Mouse (Mus musculus) spleen, postnatal 4 days (tissue): ENCODE measurements around the gene Rps6kl1.
"Not testable (repeated sequence)": the region's sequence is repeated elsewhere in the genome, so short reads cannot be mapped to it uniquely, and the experiment has no call there.

Experiments used
- DNase-seq, 2 experiments: peaks; one replicate each; pipeline ENCODE4 v3.0.0; 2022; ENCODE audit warnings: low spot score in 2 of 2

The Rps6kl1 gene

DNA sequence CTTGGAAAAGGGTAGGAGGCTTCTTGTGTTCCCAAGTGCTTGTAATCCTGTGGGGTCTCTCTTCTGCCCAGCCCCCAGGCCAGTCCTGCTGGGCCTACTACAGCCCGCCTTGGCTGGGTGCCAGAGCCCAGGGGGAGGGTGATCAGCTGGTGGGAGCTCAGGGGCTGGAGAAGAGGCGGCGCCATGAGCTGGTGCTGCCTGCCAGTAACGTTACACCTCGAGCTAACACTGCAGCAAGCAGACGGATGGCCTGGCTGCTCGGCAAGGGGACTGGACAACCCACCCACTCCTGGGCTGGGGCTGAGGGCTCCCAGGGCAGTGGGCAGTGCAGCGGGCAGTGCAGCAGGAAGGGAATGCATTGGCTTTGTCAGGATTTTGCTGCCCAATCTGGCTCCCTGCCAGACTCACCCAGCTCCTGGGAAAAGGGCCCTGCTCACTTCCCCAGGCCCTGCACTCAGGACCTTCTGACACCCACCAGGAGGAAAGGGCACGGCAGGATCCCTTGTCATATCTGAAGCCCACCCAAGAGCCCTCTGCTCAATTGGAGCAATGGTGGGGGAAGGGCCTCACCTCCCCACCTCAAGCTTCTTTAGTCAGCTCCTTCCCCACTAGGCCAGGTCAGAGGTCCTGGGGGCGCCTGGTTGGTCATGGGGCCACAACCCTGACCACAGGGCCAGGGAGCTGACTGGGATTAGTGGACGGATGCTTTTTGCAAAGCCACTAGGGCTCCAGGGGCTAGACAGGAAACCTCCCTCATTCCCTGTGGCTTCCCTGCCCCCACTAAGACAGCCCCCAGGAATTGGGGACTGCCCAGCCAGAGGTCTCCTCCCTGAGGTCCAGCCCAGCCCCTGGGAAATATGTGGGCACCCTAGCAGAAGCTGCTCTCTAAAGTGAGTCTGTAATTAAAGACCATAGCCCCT is 25.1 kb upstream of the Rps6kl1 start:
- DNase-seq = peak in 1 of 2 experiments; percentile 60

DNA sequence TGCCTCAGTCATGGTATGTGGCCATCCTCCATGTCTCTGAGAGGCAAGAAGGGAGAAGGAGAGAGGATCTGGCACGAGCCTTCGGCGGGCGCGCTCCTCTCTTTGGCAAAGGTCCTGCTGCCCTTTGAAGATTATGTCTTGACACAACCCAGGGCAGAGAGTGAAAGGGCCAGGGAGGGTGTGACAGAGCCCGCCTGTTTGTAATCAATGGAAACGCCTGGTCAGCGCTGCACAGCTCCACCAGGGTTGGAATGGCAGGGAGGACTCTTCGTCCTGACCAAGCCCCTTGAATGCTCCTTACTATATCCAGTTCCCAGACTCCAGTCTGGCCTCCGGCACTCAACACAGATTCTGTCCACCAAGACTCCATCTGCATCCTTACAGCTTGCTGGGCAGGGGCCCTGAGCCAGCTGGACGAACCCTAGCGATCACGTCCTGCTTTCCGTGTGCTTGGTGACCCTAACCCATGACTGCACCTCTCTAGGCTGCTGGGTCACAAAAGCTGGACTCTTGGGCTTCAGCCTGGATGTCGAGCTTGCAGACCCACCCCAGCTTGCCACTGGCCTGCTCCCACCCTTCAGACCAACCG is 24.1 kb upstream of the Rps6kl1 start:
- no peak for DNase-seq

DNA sequence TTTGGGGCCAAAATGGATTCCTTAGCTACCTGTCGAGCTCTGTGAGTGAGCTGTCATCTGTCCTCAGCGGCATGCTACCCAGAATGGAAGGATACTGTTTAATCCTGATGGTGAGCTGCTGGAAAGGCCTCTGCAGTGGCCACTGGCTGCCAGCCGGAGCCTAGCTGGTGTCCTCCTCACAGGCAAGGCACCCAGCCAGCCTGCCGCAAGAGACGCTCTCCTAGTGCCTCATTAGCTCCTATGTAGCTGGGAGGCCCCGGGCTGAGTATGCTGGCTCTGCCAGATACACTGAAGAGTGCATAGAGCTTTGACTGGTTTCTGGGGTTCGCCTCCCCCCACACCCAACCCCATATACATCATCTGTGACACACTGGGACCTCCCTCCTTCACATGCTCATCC is 23.0 kb upstream of the Rps6kl1 start:
- DNase-seq = no peak

DNA sequence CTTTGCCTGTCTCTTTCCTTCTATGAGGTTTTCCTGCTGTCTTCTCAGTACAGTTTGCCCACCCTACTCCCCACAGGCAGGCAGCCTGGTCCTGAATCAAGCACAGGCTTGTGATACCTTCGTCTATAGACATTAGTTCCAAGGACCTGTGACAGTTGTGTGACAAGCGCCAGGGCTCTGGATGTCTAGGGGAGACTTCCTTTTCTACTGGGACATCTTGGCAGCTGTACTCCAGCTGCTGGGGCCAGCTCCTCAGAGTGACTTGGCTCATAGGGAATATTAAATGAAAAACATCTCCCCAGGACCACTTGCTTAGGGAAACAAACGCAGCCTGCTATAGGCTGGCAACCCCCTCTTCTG is 19.9 kb upstream of the Rps6kl1 start:
- DNase-seq = no peak

DNA sequence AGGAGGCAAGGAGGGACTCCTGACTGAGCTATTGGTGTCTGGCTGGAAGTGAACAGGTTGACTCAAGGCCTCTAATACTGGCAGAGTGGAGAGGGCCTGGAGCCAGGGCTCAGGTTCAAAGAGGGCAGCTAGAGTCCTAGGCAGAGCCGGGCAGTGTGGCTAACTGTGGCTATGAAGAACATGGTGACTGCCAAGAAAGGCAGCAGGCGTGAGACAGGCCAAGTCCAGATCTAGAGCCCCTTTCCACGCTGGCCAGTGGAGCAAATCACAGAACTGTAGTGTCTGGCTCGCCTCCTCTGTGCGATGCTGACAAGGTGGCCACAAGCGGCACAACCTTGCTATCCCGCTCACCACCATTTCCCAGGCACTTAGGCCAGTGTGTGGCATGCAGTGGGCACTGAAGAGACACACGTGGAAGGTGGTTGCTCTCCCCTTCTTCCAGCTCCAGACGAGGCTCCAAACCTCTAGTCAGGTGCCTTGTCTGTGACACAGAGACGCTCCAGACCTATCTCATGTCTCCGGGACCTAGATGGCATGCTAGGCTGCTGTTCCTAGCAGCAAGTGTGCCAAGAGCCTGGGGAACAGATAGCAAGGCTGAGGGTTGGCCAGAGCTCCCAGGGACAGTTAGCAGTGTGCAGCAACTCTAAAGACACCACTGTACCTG is 19.4 kb upstream of the Rps6kl1 start:
- no peak for DNase-seq

DNA sequence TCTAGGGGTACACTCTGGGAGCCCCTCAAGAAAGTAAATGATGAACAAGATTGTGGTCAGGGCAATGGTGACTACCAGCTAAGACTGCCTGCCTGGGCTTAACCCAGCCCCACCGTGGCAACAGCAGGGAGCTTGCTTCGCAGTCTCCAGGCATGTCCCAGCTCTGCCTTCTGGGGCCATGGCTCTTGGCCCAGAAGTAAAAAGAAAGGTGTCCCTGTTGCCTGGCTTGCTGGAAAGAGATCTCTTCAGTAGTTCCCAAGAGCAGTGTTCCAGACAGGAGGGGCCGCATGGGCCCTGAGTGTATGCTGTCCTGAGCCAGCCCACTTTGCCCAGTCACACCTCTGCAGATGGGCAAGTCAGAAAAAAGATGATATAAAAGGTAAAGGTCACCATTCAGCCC is 18.8 kb upstream of the Rps6kl1 start:
- no peak for DNase-seq

DNA sequence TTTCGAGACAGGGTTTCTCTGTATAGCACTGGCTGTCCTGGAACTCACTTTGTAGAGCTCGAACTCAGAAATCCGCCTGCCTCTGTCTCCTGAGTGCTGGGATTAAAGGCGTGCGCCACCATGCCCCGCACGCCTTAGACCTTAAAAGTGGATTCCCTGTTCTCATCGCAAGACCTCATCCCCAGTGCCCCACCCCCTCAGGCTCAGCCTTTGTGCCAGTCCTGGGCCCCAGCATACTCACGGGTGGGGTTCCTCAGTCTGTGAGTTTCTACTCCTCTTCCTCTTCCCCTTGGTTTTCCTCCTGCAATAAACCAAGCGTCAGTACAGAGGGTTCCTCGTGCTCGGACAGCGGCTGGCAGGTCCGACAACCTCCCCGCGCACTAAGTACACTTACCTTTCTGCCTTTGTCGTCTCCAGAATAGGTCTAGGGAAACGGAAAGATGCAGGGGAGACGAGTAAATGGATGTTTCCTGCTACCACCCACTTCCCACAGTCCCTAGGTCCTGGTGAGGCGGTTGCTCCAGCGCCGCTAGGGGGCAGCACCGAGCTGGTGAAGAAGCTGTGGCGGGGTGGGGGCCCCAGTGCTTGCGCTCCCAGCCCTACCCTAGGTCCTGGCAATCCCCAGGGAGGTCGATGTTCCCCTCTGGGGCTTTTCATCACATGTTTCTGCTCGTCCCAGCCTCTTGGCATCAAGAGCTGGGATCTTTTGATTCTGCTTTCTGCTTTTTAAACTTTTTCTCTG is 18.2 kb upstream of the Rps6kl1 start:
- DNase-seq = peak; percentile 80 to 95

DNA sequence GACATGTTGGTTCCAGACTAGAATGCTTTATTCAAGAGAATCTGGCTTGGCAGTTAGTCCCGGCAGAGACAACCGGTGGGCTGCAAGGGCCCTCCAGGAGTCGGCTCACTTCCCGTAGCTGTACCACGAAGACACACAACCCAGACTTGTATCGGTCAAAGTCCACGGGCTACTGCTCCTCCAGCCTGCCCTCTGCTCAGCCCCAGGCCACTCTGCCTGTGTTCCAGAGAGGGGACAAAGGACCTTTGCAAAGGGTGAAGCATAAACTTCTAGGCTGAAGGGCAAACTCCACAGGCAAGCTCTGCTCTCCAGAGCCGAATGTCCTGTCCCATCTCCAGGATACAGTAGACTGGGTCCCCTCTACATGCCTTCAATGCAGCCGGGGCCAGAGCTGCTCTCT is 15.6 kb upstream of the Rps6kl1 start:
- DNase-seq = no peak

DNA sequence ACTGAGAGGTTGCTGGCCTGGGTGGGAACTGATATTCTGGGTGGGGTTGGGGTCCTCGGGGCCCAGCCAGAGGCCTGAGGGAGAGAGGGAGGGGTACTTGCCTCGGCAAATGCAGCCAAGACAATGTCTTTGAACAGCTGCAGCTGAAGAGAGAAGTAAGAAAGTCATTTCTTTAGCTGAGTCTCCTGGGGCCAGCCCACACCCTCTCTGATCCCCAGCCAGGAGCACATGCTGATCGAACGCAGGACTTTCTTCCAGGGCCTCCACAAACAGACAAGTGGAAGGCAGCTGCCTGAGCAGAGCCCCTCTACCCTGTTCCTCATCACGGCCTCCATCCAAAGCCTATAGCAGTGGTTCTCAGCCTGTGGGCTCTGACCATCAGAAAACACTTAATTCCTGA is 13.9 kb upstream of the Rps6kl1 start:
- no peak for DNase-seq

DNA sequence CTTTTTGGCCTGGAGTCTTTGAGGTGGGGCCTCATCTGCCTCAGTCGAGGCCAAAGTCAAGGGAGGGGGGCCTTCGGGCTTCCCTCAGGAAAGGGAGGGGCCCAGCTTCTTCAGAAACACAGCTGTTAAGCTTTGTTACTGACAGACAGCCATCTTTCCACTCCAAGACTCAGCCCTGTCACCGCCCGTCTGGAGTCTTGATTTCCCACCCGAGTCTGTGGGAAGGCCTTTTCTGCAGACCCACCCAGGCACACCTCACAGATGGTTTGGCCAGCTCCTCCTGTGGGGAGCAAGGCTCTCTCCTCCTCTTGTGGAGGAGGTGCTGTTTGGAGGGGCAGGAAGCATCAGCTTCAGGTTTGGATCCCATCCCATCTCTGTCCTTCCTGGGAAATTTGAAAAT is 8.5 kb upstream of the Rps6kl1 start:
- no peak for DNase-seq

DNA sequence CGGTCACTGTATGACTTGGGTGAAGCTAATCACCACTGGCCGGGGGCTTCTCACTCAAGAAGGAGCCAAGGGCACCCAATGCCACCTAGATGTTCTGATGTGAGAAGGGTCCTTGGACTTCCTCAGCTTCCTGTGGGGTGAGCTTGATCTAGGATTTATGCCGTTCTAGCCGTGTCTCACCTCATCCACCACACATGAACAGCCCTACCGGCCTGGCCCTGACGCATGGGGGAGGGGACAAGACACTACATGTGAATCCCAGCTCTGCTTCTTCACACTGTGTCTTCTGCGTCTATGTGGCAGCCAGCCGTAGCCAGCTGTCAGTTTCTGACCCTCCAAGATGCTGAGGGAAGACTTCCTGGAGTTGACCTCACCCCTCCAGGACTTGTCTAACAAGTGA is 7.7 kb upstream of the Rps6kl1 start:
- no peak for DNase-seq

DNA sequence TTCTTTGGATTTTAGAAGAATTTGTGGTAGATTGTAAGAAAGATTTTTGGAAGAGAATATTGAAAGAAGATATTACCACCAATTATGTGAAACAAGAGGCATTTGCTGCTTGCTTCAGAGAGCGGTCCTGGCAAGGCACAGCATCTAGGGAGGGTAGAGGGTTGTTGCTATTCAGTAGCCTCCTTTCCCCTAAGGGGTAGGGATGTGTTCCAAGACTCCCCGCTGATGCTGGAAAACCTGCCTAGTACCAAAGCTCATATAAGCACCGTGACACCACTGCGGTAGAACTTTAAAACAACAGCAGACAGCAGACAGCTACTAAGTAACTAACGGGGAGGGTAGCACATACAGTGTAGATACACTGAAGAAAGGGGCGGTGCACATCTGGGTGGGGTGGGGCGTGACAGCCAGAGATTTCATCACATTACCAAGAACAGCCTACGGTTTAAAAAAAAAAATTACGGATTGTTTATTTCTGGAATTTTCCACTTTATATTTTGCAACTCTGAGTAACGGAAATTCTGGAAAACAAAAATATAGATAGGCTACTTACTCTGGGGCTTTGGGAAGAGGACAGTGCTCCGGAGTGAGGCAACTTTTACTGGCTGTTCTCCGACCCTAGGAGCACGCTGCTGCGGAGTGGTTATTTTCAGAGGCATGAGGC is 6.9 kb upstream of the Rps6kl1 start:
- DNase-seq = no peak

DNA sequence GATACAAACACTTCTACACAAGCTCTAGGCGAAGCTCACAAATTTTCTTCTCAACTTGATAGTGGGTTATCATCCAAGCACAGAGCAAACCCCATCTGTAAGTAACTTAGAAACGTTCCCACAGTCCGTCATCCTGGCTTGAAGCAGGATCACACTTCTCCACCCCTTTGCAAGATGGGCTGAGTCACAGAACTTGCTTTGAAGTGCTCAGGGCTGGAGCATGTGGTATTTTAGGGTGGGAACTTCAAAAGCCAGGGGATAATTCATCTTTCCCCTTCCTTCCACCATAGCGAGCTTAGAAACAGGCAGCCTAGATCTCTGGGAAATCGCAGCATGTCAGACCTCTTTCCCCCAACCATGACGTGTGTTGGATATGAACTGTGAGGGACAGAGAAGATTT is 5.3 kb upstream of the Rps6kl1 start:
- DNase-seq = no peak

DNA sequence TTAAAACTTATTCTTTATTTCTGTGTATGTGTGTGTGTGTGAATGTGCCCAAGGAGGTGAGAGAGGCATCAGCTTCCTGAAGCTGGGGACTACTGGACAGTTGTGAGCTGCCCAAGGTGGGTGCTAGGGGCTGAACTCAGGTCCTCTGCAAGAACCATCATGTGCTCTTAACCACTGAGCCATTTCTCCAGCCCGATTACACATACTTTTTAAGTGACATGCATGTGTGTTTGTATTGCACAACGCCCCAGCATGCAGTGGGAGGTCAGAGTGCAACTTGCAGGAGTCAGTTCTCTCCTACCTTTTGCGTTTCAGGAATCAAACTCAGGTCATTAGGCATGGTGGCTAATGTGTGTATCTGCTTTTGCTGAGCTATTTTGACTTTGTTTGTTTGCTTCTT is 1.9 kb upstream of the Rps6kl1 start:
- DNase-seq = no peak

DNA sequence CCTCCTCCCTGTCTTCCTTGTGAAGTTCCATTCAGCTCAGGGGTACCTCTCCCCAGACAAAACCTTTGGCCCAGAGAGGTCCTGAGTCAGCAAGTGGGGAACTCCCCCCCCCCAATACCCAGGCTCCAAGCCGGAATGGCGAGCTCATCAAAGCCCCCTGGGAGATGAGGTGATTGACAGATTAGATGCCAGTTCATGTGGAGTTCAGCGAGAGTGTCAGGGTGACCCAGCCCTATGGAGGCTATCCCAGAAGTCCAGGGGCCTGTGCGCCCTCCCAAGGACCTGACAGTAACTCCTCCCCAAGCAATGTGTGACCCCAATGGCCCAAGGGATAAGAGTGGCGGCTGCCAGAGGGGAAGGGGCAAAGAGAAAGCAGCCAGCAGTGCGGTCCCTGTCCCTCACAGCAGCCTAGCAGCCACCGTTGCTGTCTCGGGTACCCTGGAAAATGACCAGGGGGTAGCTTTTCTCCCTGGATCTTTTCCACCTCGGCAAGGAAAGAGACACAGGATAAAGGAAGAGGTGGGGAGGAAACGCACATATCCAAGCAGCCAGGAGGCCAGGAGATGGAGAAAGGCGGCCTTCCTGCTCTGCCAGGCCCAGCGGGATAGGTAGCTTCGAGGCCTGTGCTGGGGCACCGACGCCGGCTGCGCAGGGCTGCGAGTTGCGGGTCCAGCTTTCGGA is 603 bp downstream of the Rps6kl1 start:
- no peak for DNase-seq

DNA sequence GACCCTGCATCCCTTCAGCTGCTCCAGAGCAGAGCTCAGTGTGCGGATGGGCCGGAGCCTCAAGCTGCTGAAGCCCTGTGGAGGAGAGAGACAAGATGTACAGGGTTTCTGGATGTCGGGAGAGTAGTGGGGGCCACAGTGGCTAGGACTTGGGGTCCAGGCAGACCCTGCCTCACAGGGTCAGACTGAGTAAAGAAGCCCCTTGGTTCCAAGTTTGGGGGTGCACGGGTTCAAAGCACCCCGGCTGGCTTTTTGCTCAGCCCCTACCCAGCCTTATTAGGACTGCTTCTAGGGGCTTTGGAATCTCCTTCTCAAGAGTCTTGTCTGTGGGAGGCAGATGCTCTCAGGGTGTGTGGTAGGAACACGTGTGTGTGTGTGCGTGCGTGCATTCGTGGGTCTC is 4.2 kb downstream of the Rps6kl1 start:
- no peak for DNase-seq

DNA sequence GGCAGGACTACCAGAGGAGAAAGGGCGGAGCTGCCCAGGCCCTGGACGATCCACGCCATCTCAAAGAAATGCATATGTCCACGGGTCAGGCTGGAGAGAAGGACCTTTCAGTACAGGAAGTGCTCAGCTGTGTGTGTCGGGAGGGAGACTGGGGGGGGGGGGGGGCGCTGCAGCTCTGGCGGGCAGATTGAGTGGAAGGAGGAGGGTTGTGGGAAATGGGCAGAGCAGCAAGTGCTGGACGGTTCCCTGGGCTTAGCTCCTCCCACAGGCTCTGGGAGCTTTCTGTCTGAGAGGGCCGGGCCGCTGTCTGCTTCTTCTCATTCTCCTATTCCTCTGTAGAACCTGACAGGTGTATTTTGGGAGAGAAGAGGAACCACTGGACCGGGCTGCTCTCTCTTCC is 4.7 kb downstream of the Rps6kl1 start:
- no peak for DNase-seq

DNA sequence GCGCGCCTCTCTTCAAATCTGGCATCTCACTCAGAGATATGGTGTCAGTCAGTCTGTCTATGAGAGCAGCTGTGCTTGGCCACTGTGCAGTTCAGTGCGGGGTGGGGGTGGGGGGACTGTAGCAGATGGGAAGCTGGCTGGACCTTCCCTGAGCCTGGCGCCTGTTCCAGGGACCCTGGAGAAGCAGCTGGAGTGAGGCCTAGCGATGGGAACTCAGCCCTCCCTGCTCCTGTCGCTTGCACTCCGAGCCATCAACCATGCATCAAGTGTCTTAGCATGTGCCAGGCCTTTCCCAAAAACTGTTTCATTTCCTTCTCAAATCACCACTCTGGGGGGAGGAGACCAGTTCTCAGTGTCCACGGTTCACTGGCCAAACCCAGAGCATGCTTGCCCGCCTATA is 5.4 kb downstream of the Rps6kl1 start:
- no peak for DNase-seq

DNA sequence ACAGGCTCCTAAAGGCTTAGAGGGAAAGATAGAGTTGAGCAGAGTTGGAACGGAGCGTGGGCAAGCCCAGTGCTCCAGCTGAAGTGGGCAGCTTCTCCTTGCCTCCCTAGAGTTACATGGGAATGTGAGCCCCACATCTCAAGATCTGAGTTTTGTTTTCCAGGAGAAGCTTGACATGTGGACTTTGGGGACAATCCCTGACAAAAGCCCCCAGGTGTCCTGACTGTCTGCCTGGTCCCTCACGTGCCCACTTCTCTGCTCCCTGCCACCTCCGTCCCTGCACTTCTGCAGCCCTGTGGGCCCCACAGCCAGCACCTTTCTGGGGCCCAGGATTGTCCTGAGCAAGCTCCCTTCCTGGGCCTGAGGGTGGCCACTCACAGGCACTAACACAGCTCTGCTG is 6.2 kb downstream of the Rps6kl1 start:
- DNase-seq = no peak

DNA sequence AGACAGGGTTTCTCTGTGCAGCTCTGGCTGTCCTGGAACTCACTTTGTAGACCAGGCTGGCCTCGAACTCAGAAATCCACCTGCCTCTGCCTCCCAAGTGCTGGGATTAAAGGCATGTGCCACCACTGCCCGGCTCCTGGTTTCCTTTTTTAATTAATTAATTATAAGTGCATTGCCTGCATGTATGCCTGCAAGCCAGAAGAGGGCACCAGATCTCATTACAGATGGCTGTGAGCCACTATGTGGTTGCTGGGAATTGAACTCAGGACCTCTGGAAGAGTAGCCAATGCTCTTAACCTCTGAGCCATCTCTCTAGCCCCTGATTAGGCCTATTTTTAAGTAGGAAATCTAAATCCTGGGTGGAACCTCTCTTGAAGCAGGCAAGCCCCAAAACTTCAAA is 6.8 kb downstream of the Rps6kl1 start:
- not testable (repeated sequence) for DNase-seq

DNA sequence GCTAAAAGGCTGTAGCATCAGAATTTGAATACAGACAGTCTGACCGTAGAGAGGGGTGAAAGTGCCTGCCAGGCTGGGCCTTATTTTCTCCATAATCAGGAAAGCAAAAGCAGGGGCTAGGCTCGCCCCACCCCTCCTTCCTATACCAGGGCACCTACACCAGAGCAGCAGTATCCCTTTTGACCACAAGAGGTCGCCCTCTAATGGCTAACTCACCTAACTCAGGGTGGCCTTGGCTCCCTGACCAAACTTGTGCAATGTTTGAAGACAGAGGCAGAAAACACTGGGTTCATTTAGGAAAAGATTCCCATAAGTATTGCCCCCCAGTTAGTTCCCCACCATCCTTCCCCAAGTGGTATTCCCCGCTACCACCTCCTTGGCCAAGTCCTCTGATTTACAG is 8.3 kb downstream of the Rps6kl1 start:
- peak; percentile 78 to 93 for DNase-seq
